Mouse (Mus musculus) intestine, postnatal 0 days (tissue): ENCODE measurements around the gene Stat5b. TPM values are rescaled to one million over a fixed set of nuclear protein-coding genes. Genes with fewer than 3 reads are reported as not detected.

Experiments
- ATAC-seq: fragments of 200-750 bp; cut with Nextera tagmentation; 2 replicates; pipeline ENCODE4 v1.8.0; 2017; ENCODE audit warnings: mild to moderate bottlenecking, moderate TSS enrichment, moderate library complexity
- H3K27ac ChIP-seq: fragments of 300-500 bp; sonication (generic); 2 replicates; pipeline ENCODE4 v1.5.1; 2014; ENCODE audit warnings: mild to moderate bottlenecking, low read depth, low read length, moderate library complexity
- H3K27me3 ChIP-seq: fragments of 300-500 bp; sonication (generic); replicated peaks from 2 replicates; pipeline ENCODE4 v1.6.1; 2014; ENCODE audit warnings: low read length, mixed read lengths; ENCODE audit not compliant: control insufficient read depth, insufficient read depth
- H3K36me3 ChIP-seq: fragments of 300-500 bp; sonication (generic); 2 replicates; pipeline ENCODE4 v1.6.1; 2014; ENCODE audit warnings: mild to moderate bottlenecking, moderate library complexity; ENCODE audit not compliant: control insufficient read depth, insufficient read depth
- H3K4me1 ChIP-seq: fragments of 300-500 bp; sonication (generic); replicated peaks from 2 replicates; pipeline ENCODE4 v1.6.1; 2014; ENCODE audit warnings: antibody characterized with exemption, low read length, mixed read lengths; ENCODE audit not compliant: control insufficient read depth, insufficient read depth
- H3K4me2 ChIP-seq: fragments of 300-500 bp; sonication (generic); replicated peaks from 2 replicates; pipeline ENCODE4 v1.6.1; 2014; ENCODE audit warnings: low read depth, mild to moderate bottlenecking, moderate library complexity
- H3K4me3 ChIP-seq: fragments of 300-500 bp; sonication (generic); 2 replicates; pipeline ENCODE4 v1.5.1; 2014; ENCODE audit warnings: low read depth, low read length
- H3K9ac ChIP-seq: fragments of 300-500 bp; sonication (generic); 2 replicates; pipeline ENCODE4 v1.6.1; 2014; ENCODE audit warnings: mild to moderate bottlenecking, low read depth, low read length
- H3K9me3 ChIP-seq: fragments of 300-500 bp; sonication (generic); 2 replicates; pipeline ENCODE4 v1.6.1; 2016; ENCODE audit warnings: mixed run types; ENCODE audit not compliant: control insufficient read depth
- CTCF ChIP-seq: sonication (generic); IDR thresholded peaks from 2 replicates; pipeline ENCODE4 v1.5.1; 2016; ENCODE audit warnings: low read depth, mild to moderate bottlenecking, control low read depth, antibody characterized with exemption, moderate library complexity
- WGBS: fragments of 180-500 bp; shearing (Covaris S2); extraction: QIAGEN DNeasy Blood & Tissue Kit; methylation state at CpG from one replicate; pipeline ENCODE4 v1.1.7; 2014; 5-methylcytosine and 5-hydroxymethylcytosine counted together
- polyA plus RNA-seq: library from polyadenylated mRNA; unstranded; fragments of >200 nt; fragmentation: Nextera tagmentation; extraction: Ambion mirVana; gene quantifications from 2 replicates; pipeline ENCODE4 v1.2.1, GENCODE M21; 2015

Gene Stat5b
- 13.0 and 13.3 TPM in 2 replicates for polyA plus RNA-seq

GRCm38 (mm10) chr11:100850038-100850777 is at the start of gene Stat5b:
Gene Stat5b, minus strand, starts transcription at chr11:100850724.
- H3K27ac ChIP-seq = peak within 1 kb of the TSS; percentile 94
- no peak for TF ChIP-seq CTCF
- H3K9ac ChIP-seq = peak within 1 kb of the TSS; percentile 98
- H3K4me2 ChIP-seq = peak within 1 kb of the TSS; percentile 89
- no peaks in the 10 kb centered on the region for H3K36me3 ChIP-seq
- under 1% methylated on average over 85 of the region's 104 CpGs for WGBS
- H3K4me1 ChIP-seq = peaks cover 3% of the 10 kb centered on the region; the same call in 1 of the 2 replicates
- H3K4me3 ChIP-seq = peak within 1 kb of the TSS; percentile 96
- H3K9me3 ChIP-seq = no peaks in the 10 kb centered on the region
- H3K27me3 ChIP-seq = no peaks in the 10 kb centered on the region; the same call in 1 of the 2 replicates
- ATAC-seq = peak; percentile 86

DNA sequence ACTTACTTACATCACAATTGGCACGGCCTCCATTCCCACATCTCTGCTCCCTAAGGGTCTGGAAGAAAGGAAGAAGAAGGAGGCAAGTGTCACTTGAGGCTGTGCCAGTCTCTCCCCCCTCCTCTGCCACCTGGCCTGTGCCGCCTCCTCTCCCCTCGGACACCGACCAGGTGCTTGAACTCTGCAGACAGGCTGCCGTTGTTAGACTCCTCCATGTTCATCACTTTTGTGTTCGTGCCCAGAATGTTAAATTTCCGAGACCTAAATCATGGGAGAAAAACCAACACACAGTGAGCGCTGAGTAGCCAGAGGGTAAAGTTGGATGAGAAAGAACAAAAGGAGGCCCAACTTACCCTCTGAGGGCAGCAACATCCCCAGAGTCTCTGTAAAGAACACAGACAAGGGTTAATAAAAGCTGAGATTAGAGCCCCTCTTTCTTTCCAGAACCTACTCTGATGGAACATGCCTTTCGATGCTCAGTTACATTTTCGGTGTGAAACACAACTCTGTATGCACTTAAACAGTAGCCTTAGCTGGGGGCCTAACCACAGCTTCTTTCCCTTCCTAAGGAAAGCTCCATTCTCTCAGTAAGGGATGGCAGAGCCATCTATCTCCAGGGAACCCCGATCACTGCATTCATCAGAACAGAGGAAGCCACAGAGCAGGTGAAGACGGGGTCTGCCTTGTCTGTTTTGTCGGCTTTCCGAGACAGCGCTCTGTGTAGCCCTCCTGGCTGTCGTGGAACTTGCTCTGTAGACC is 48.1 kb upstream of the Stat5b start:
- Histone ChIP-seq H3K4me3 (no peak overlapping the region), H3K9ac (no peak overlapping the region), H3K27me3 (no peaks in the 10 kb centered on the region), H3K9me3 (no peaks in the 10 kb centered on the region), H3K27ac (no peak overlapping the region), H3K4me1 (no peaks in the 10 kb centered on the region), H3K36me3 (peaks cover 87% of the 10 kb centered on the region), H3K4me2 (no peak overlapping the region)
- no peak for ATAC-seq
- 86% methylated on average over 16 of the region's 16 CpGs for WGBS
- TF ChIP-seq CTCF = no peak

- H3K27ac ChIP-seq = no peak overlapping the region
- no peak overlapping the region for H3K4me2 ChIP-seq
- H3K4me3 ChIP-seq = no peak overlapping the region
- TF ChIP-seq CTCF = no peak
- ATAC-seq = no peak
- H3K27me3 ChIP-seq = no peaks in the 10 kb centered on the region
- no peak overlapping the region for H3K9ac ChIP-seq
- peaks cover 84% of the 10 kb centered on the region for H3K36me3 ChIP-seq
- 80% methylated on average over 7 of the region's 7 CpGs for WGBS
- H3K4me1 ChIP-seq = no peaks in the 10 kb centered on the region
- H3K9me3 ChIP-seq = no peaks in the 10 kb centered on the region
Observed at GRCm38 (mm10) chr11:100897294-100898231, 47.0 kb upstream of the Stat5b start.

- Histone ChIP-seq H3K27ac (no peak overlapping the region), H3K9ac (no peak overlapping the region), H3K36me3 (peaks cover 80% of the 10 kb centered on the region), H3K27me3 (no peaks in the 10 kb centered on the region), H3K9me3 (no peaks in the 10 kb centered on the region), H3K4me3 (no peak overlapping the region), H3K4me1 (no peaks in the 10 kb centered on the region), H3K4me2 (no peak overlapping the region)
- ATAC-seq = no peak
- no peak for TF ChIP-seq CTCF
- WGBS = 85% methylated on average over 10 of the region's 10 CpGs
Observed at GRCm38 (mm10) chr11:100896078-100896477, 45.6 kb upstream of the Stat5b start.

DNA sequence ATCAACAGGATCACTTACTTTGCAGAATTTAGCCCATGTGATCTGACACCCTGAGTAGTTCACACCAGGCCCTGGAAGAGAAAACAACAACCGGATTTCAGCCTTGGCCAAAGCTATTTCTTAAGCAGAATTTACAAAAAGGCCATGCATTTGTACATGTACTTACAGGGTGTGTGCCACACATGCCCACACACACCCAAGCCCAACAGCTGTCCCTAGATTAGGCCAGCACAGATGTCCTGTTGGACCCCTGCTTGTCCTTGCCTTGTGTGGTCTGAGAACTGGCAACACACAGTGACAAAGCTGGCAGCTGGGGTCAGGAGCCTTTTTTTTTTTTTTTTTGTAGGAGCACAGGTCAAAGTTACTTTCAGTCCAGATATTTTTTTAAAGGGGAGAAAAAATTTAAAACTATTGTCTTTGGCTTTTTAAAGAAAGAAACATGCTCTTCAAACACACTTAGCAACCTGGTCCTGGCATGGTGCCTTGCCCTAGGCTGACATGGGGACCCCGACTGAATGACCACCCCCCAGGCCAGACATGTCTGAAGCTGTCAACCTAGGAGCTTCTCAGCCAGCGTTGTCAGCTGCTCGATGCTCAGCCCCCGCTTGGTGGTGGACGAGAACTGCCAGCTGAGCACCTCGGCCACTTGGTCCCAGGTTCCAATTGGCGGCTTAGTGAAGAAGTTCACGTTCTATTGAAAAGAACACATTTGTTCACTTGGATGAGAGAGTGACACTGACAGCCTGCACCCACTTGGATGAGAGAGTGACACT is 43.8 kb upstream of the Stat5b start:
- TF ChIP-seq CTCF = no peak
- WGBS = 80% methylated on average over 9 of the region's 9 CpGs
- ATAC-seq = no peak

More for the DNA sequence above, 43.8 kb upstream of the Stat5b start:
- no peaks in the 10 kb centered on the region for H3K4me1 ChIP-seq
- H3K27ac ChIP-seq = no peak overlapping the region
- H3K36me3 ChIP-seq = peaks cover 81% of the 10 kb centered on the region
- no peak overlapping the region for H3K4me2 ChIP-seq
- no peak overlapping the region for H3K9ac ChIP-seq
- H3K27me3 ChIP-seq = no peaks in the 10 kb centered on the region
- H3K4me3 ChIP-seq = no peak overlapping the region
- H3K9me3 ChIP-seq = no peaks in the 10 kb centered on the region
